Mouse (Mus musculus) limb, embryonic 10.5 days (tissue): Measurements from ENCODE around the gene Timm22. TPM values are rescaled to one million over a fixed set of nuclear protein-coding genes. Genes with fewer than 3 reads are reported as not detected.

Source experiments
- DNase-seq: peaks from one replicate; pipeline ENCODE4 v3.0.0-alpha.2; 2017; ENCODE audit warnings: low spot score
- H3K27ac ChIP-seq: fragments of 300-500 bp; sonication (generic); 2 replicates; pipeline ENCODE4 v1.5.1; 2016; ENCODE audit warnings: mild to moderate bottlenecking
- H3K27me3 ChIP-seq: fragments of 300-500 bp; sonication (generic); 2 replicates; pipeline ENCODE4 v1.6.1; 2016; ENCODE audit warnings: low read depth, mild to moderate bottlenecking; ENCODE audit not compliant: poor library complexity, severe bottlenecking
- H3K36me3 ChIP-seq: fragments of 300-500 bp; sonication (generic); 2 replicates; pipeline ENCODE4 v1.6.1; 2016; ENCODE audit warnings: mild to moderate bottlenecking, moderate library complexity
- H3K4me1 ChIP-seq: fragments of 300-500 bp; sonication (generic); 2 replicates; pipeline ENCODE4 v1.6.1; 2016
- H3K4me3 ChIP-seq: fragments of 300-500 bp; sonication (generic); 2 replicates; pipeline ENCODE4 v1.5.1; 2016; ENCODE audit warnings: mild to moderate bottlenecking, moderate library complexity
- H3K9me3 ChIP-seq: fragments of 300-500 bp; sonication (generic); replicated peaks from 2 replicates; pipeline ENCODE4 v1.6.1; 2016; ENCODE audit warnings: mild to moderate bottlenecking
- WGBS: fragments of 180-500 bp; shearing (Covaris S2); methylation state at CpG from one replicate; pipeline ENCODE4 v1.1.7; 2016; 5-methylcytosine and 5-hydroxymethylcytosine counted together
- polyA plus RNA-seq: library from polyadenylated mRNA; unstranded; fragments of >200 nt; fragmentation: Nextera tagmentation; extraction: Ambion mirVana; gene quantifications from 2 replicates; pipeline ENCODE4 v1.2.1, GENCODE M21; 2016

The Timm22 gene
- polyA plus RNA-seq, 1 experiment from 2014 or later: 147 TPM

- peak; percentile 75 for DNase-seq
- peak overlapping the region; percentile 91 for H3K27ac ChIP-seq
- no peaks in the 10 kb centered on the region for H3K9me3 ChIP-seq
- H3K36me3 ChIP-seq: peaks cover 10% of the 10 kb centered on the region
- WGBS: under 1% methylated on average over 26 of the region's 26 CpGs
- peaks cover 44% of the 10 kb centered on the region for H3K4me1 ChIP-seq
- peak overlapping the region; percentile 88 for H3K4me3 ChIP-seq
- H3K27me3 ChIP-seq: no peaks in the 10 kb centered on the region
Observed at GRCm38 (mm10) chr11:76397650-76398311, 9.0 kb upstream of the Timm22 start.

- Histone ChIP-seq H3K4me3 (peak overlapping the region; percentile 88), H3K27ac (peak overlapping the region; percentile 91), H3K36me3 (peaks cover 4% of the 10 kb centered on the region), H3K4me1 (peaks cover 44% of the 10 kb centered on the region), H3K27me3 (no peaks in the 10 kb centered on the region), H3K9me3 (no peaks in the 10 kb centered on the region)
- 1% methylated on average over 32 of the region's 33 CpGs for WGBS
- DNase-seq: no peak
Observed at GRCm38 (mm10) chr11:76398312-76398797, 8.4 kb upstream of the Timm22 start.

- peak within 1 kb of the TSS; percentile 91 for H3K27ac ChIP-seq
- under 1% methylated on average over 70 of the region's 70 CpGs for WGBS
Observed at GRCm38 (mm10) chr11:76398798-76399586, 7.8 kb upstream of the Timm22 start, which contains the start of gene Nxn. Nxn (minus strand) TSS chr11:76399140.

GRCm38 (mm10) chr11:76399587-76400330 lies 7.0 kb upstream of the Timm22 start:
- 15% methylated on average over 11 of the region's 11 CpGs for WGBS
- Histone ChIP-seq H3K27ac (peak overlapping the region; percentile 91), H3K9me3 (no peaks in the 10 kb centered on the region), H3K36me3 (peaks cover 3% of the 10 kb centered on the region), H3K27me3 (no peaks in the 10 kb centered on the region), H3K4me1 (peaks cover 43% of the 10 kb centered on the region), H3K4me3 (peak overlapping the region; percentile 88)
- peak; percentile 45 for DNase-seq

More at GRCm38 (mm10) chr11:76398798-76399586, 7.8 kb upstream of the Timm22 start, which contains the start of gene Nxn:
- Histone ChIP-seq H3K4me3 (peak within 1 kb of the TSS; percentile 88), H3K9me3 (no peaks in the 10 kb centered on the region), H3K27me3 (no peaks in the 10 kb centered on the region), H3K4me1 (peaks cover 44% of the 10 kb centered on the region), H3K36me3 (peaks cover 4% of the 10 kb centered on the region)
- DNase-seq: peak; percentile 95

GRCm38 (mm10) chr11:76401398-76401797 lies 5.4 kb upstream of the Timm22 start:
- Histone ChIP-seq H3K4me3 (no peak overlapping the region), H3K36me3 (no peaks in the 10 kb centered on the region), H3K9me3 (no peaks in the 10 kb centered on the region), H3K4me1 (peaks cover 32% of the 10 kb centered on the region), H3K27me3 (no peaks in the 10 kb centered on the region), H3K27ac (no peak overlapping the region)
- no peak for DNase-seq
- 79% methylated on average over 10 of the region's 10 CpGs for WGBS

- no peak for DNase-seq
- H3K36me3 ChIP-seq: peaks cover 9% of the 10 kb centered on the region
- no peak overlapping the region for H3K27ac ChIP-seq
- no peak overlapping the region for H3K4me3 ChIP-seq
- H3K27me3 ChIP-seq: no peaks in the 10 kb centered on the region
- 66% methylated on average over 4 of the region's 4 CpGs for WGBS
- H3K9me3 ChIP-seq: no peaks in the 10 kb centered on the region
- H3K4me1 ChIP-seq: peaks cover 7% of the 10 kb centered on the region
Observed at GRCm38 (mm10) chr11:76405113-76405512, 1.6 kb upstream of the Timm22 start.

GRCm38 (mm10) chr11:76405626-76406264 lies 1.0 kb upstream of the Timm22 start:
- H3K4me1 ChIP-seq: peaks cover 4% of the 10 kb centered on the region
- no peaks in the 10 kb centered on the region for H3K9me3 ChIP-seq
- H3K27me3 ChIP-seq: no peaks in the 10 kb centered on the region
- H3K4me3 ChIP-seq: no peak overlapping the region
- WGBS: 90% methylated on average over 5 of the region's 5 CpGs
- no peak for DNase-seq
- H3K36me3 ChIP-seq: peaks cover 11% of the 10 kb centered on the region
- H3K27ac ChIP-seq: no peak overlapping the region

- Histone ChIP-seq H3K4me3 (no peak overlapping the region), H3K27me3 (no peaks in the 10 kb centered on the region), H3K9me3 (no peaks in the 10 kb centered on the region), H3K36me3 (peaks cover 59% of the 10 kb centered on the region), H3K4me1 (peaks cover 24% of the 10 kb centered on the region), H3K27ac (no peak overlapping the region)
- peak; percentile 79 for DNase-seq
- 76% methylated on average over 12 of the region's 12 CpGs for WGBS
Observed at GRCm38 (mm10) chr11:76410826-76411225, 4.1 kb downstream of the Timm22 start.

GRCm38 (mm10) chr11:76413202-76413601 lies 6.5 kb downstream of the Timm22 start:
- WGBS: 89% methylated on average over 4 of the region's 4 CpGs
- H3K4me1 ChIP-seq: peaks cover 42% of the 10 kb centered on the region
- H3K27me3 ChIP-seq: no peaks in the 10 kb centered on the region
- peaks cover 82% of the 10 kb centered on the region for H3K36me3 ChIP-seq
- no peaks in the 10 kb centered on the region for H3K9me3 ChIP-seq
- H3K4me3 ChIP-seq: no peak overlapping the region
- DNase-seq: no peak
- no peak overlapping the region for H3K27ac ChIP-seq

- Histone ChIP-seq H3K4me3 (no peak overlapping the region), H3K4me1 (peaks cover 51% of the 10 kb centered on the region), H3K27me3 (no peaks in the 10 kb centered on the region), H3K36me3 (peaks cover 92% of the 10 kb centered on the region), H3K27ac (no peak overlapping the region), H3K9me3 (no peaks in the 10 kb centered on the region)
- WGBS: 92% methylated on average over 4 of the region's 4 CpGs
- DNase-seq: no peak
Observed at GRCm38 (mm10) chr11:76415001-76415400, 8.2 kb downstream of the Timm22 start.

- Histone ChIP-seq H3K36me3 (peaks cover 97% of the 10 kb centered on the region), H3K4me1 (peaks cover 51% of the 10 kb centered on the region), H3K27ac (no peak overlapping the region; the same call in 1 of the 2 replicates), H3K9me3 (no peaks in the 10 kb centered on the region), H3K27me3 (no peaks in the 10 kb centered on the region), H3K4me3 (no peak overlapping the region)
- DNase-seq: no peak
- WGBS: 39% methylated on average over 2 of the region's 2 CpGs
Observed at GRCm38 (mm10) chr11:76415985-76416384, 9.2 kb downstream of the Timm22 start.

- H3K27ac ChIP-seq: no peak overlapping the region
- H3K36me3 ChIP-seq: peaks cover 99% of the 10 kb centered on the region
- DNase-seq: no peak
- no peaks in the 10 kb centered on the region for H3K9me3 ChIP-seq
- peaks cover 49% of the 10 kb centered on the region for H3K4me1 ChIP-seq
- 91% methylated on average over 8 of the region's 8 CpGs for WGBS
- no peak overlapping the region for H3K4me3 ChIP-seq
- no peaks in the 10 kb centered on the region for H3K27me3 ChIP-seq
Observed at GRCm38 (mm10) chr11:76418423-76418822, 11.7 kb downstream of the Timm22 start.
